Mouse (Mus musculus): ENCODE results near the gene Olfr750. TPM values are rescaled to one million over a fixed set of nuclear protein-coding genes. Genes with fewer than 3 reads are reported as not detected.
"Not testable (repeated sequence)": the region's sequence is repeated elsewhere in the genome, so short reads cannot be mapped to it uniquely, and the experiment has no call there.

Gene Olfr750
- polyA plus RNA-seq, 1 experiment, result 0.77 TPM

DNA sequence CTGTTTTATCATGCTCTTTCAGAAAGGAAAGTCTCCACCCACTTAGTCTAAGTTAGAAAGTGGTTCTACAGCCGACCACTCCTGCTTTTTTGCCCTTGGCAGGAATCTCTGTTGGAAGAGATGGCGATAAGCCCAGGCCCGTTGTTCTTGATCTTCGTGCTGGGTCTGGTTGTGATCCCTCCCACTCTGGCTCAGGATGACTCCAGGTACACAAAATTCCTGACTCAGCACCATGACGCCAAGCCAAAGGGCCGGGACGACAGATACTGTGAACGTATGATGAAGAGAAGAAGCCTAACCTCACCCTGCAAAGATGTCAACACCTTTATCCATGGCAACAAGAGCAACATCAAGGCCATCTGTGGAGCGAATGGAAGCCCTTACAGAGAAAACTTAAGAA, 27.0 kb upstream of the Olfr750 start:
- no peaks in the 10 kb centered on the region for H3K36me3 ChIP-seq (ENCODE audit: control insufficient read depth, insufficient read depth, low read length)

DNA sequence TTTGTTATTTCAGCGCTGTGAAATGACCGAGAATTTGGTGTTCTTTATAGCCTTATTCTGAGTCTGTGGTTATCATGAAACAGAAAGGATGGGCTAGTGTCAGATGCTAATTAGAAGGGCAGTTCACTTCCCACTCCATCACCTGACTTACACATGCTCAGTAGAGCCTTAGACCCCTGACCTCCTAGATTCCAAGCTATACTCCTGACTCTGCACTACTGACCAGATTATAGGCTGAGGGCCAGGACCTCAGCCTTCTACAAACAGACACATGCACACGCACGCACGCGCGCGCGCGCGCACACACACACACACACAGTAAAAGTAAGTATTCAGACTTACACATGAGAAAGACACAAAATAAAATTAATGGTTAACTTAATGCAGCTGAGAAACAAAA, 24.7 kb upstream of the Olfr750 start:
- no peaks in the 10 kb centered on the region for H3K4me1 ChIP-seq (ENCODE audit: control insufficient read depth, insufficient read depth, low read length)
- H3K36me3 ChIP-seq (ENCODE audit: control insufficient read depth, insufficient read depth, low read length), result no peaks in the 10 kb centered on the region
- H3K27me3 ChIP-seq (ENCODE audit: control insufficient read depth, insufficient read depth, low read length), result no peaks in the 10 kb centered on the region
- no peak overlapping the region for H3K27ac ChIP-seq (ENCODE audit: control insufficient read depth, insufficient read depth, low read depth, low read length)
- no peak overlapping the region for H3K4me3 ChIP-seq (ENCODE audit: control insufficient read depth, low read depth, low read length)
- no peak for TF ChIP-seq POLR2A (IDR thresholded peaks at IDR 0.05; ENCODE audit: control insufficient read depth, low read depth, low read length)
- no peak for TF ChIP-seq CTCF (IDR thresholded peaks at IDR 0.05; ENCODE audit: control insufficient read depth, insufficient read depth, insufficient replicate concordance, low read depth, low read length)

More for the DNA sequence above, 27.0 kb upstream of the Olfr750 start:
- Histone ChIP-seq H3K4me1 (ENCODE audit: control insufficient read depth, insufficient read depth, low read length) (no peaks in the 10 kb centered on the region), H3K27ac (ENCODE audit: control insufficient read depth, insufficient read depth, low read depth, low read length) (no peak overlapping the region), H3K4me3 (ENCODE audit: control insufficient read depth, low read depth, low read length) (no peak overlapping the region), H3K27me3 (ENCODE audit: control insufficient read depth, insufficient read depth, low read length) (no peaks in the 10 kb centered on the region)
- TF ChIP-seq CTCF (IDR thresholded peaks at IDR 0.05; ENCODE audit: control insufficient read depth, insufficient read depth, insufficient replicate concordance, low read depth, low read length), result no peak
- TF ChIP-seq POLR2A (IDR thresholded peaks at IDR 0.05; ENCODE audit: control insufficient read depth, low read depth, low read length), result no peak

DNA sequence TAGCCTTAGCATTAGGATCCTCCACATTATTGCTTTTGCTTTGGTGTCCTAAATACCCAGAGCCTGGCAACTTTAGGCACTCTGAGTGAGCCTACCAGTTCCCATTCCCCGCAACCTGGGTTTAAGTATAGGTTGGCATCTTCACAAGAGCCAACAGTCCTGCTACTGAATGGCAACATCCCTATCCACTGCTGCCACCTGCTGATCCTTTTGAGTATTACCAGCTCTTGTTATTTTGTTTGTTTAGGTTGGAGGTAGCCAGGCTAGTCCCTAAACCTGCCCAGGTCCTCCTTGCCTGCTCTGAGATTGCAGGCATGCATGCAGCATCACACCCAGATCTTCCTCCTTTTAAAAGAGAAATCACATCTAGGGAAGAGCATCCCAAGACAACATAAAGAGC, 24.1 kb upstream of the Olfr750 start:
- H3K36me3 ChIP-seq (ENCODE audit: control insufficient read depth, insufficient read depth, low read length); H3K4me1 ChIP-seq (ENCODE audit: control insufficient read depth, insufficient read depth, low read length); H3K27me3 ChIP-seq (ENCODE audit: control insufficient read depth, insufficient read depth, low read length); H3K4me3 ChIP-seq (ENCODE audit: control insufficient read depth, low read depth, low read length); H3K27ac ChIP-seq (ENCODE audit: control insufficient read depth, insufficient read depth, low read depth, low read length): not testable (repeated sequence)

DNA sequence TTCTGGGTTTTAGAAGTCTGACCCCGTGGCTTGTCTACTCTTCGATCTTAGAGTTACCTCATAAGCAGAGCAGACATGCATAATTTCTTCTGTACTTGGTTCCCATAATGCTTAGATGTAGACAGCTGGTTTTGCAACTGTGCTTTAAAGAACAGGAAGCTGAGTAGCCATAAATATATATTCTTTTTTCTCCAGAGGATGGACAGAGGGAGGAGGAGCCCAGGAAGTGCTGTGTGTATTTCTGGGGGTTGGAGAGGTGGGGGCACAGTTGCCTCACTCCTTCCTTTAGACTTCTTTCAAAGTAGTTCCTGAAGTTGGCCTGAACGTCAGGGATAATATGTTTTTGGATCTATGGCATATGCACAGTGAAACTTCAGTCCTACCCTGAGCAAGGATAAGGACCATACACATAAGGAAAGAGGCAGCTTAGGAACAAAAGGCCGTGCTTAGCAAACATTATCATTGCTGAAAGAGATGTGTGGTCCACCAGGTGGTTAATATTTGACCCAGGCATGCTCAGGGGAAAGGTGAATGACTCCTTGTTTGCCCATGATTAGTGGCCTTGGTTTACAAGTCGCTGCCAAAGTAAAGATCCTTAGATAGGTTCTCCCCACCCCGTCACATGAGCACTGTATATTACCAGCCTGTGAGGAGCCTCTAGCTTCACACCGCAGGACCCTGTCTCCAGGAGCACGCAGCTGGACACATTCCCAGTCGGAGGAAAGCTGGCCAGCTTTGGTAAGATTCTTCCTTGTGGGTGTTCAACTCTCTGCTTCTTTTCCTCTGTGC, 21.7 kb upstream of the Olfr750 start:
- TF ChIP-seq CTCF (IDR thresholded peaks at IDR 0.05; ENCODE audit: control insufficient read depth, insufficient read depth, insufficient replicate concordance, low read depth, low read length), result no peak
- no peak for TF ChIP-seq POLR2A (IDR thresholded peaks at IDR 0.05; ENCODE audit: control insufficient read depth, low read depth, low read length)
- Histone ChIP-seq H3K36me3 (ENCODE audit: control insufficient read depth, insufficient read depth, low read length) (no peaks in the 10 kb centered on the region), H3K4me1 (ENCODE audit: control insufficient read depth, insufficient read depth, low read length) (peaks cover 1% of the 10 kb centered on the region; the same call in 1 of the 2 replicates), H3K27me3 (ENCODE audit: control insufficient read depth, insufficient read depth, low read length) (no peaks in the 10 kb centered on the region), H3K4me3 (ENCODE audit: control insufficient read depth, low read depth, low read length) (no peak overlapping the region), H3K27ac (ENCODE audit: control insufficient read depth, insufficient read depth, low read depth, low read length) (no peak overlapping the region)

GRCm38 (mm10) chr14:51094921-51095320, 20.7 kb upstream of the Olfr750 start:
- TF ChIP-seq CTCF (IDR thresholded peaks at IDR 0.05; ENCODE audit: control insufficient read depth, insufficient read depth, insufficient replicate concordance, low read depth, low read length), result no peak
- no peak for TF ChIP-seq POLR2A (IDR thresholded peaks at IDR 0.05; ENCODE audit: control insufficient read depth, low read depth, low read length)
- Histone ChIP-seq H3K4me1 (ENCODE audit: control insufficient read depth, insufficient read depth, low read length) (peaks cover 4% of the 10 kb centered on the region), H3K27ac (ENCODE audit: control insufficient read depth, insufficient read depth, low read depth, low read length) (no peak overlapping the region), H3K27me3 (ENCODE audit: control insufficient read depth, insufficient read depth, low read length) (no peaks in the 10 kb centered on the region), H3K36me3 (ENCODE audit: control insufficient read depth, insufficient read depth, low read length) (no peaks in the 10 kb centered on the region), H3K4me3 (ENCODE audit: control insufficient read depth, low read depth, low read length) (no peak overlapping the region)

- no peak overlapping the region for H3K27ac ChIP-seq (ENCODE audit: control insufficient read depth, insufficient read depth, low read depth, low read length)
- no peaks in the 10 kb centered on the region for H3K36me3 ChIP-seq (ENCODE audit: control insufficient read depth, insufficient read depth, low read length)
- no peaks in the 10 kb centered on the region for H3K27me3 ChIP-seq (ENCODE audit: control insufficient read depth, insufficient read depth, low read length)
- peaks cover 4% of the 10 kb centered on the region for H3K4me1 ChIP-seq (ENCODE audit: control insufficient read depth, insufficient read depth, low read length)
- no peak overlapping the region for H3K4me3 ChIP-seq (ENCODE audit: control insufficient read depth, low read depth, low read length)
- no peak for TF ChIP-seq CTCF (IDR thresholded peaks at IDR 0.05; ENCODE audit: control insufficient read depth, insufficient read depth, insufficient replicate concordance, low read depth, low read length)
- no peak for TF ChIP-seq POLR2A (IDR thresholded peaks at IDR 0.05; ENCODE audit: control insufficient read depth, low read depth, low read length)
These were observed 20.1 kb upstream of the Olfr750 start for GRCm38 (mm10) chr14:51094096-51094875.

GRCm38 (mm10) chr14:51093496-51093895, 19.3 kb upstream of the Olfr750 start:
- no peak for TF ChIP-seq POLR2A (IDR thresholded peaks at IDR 0.05; ENCODE audit: control insufficient read depth, low read depth, low read length)
- TF ChIP-seq CTCF (IDR thresholded peaks at IDR 0.05; ENCODE audit: control insufficient read depth, insufficient read depth, insufficient replicate concordance, low read depth, low read length), result no peak
- no peak overlapping the region for H3K4me3 ChIP-seq (ENCODE audit: control insufficient read depth, low read depth, low read length)
- no peaks in the 10 kb centered on the region for H3K36me3 ChIP-seq (ENCODE audit: control insufficient read depth, insufficient read depth, low read length)
- peaks cover 7% of the 10 kb centered on the region for H3K4me1 ChIP-seq (ENCODE audit: control insufficient read depth, insufficient read depth, low read length)
- H3K27me3 ChIP-seq (ENCODE audit: control insufficient read depth, insufficient read depth, low read length), result no peaks in the 10 kb centered on the region
- H3K27ac ChIP-seq (ENCODE audit: control insufficient read depth, insufficient read depth, low read depth, low read length), result no peak overlapping the region
